Mouse (Mus musculus): Measurements from ENCODE around the gene Yars. TPM values are rescaled to one million over a fixed set of nuclear protein-coding genes. Genes with fewer than 3 reads are reported as not detected.

Yars gene
- polyA plus RNA-seq, 1 experiment from 2014 or later = 80.0 TPM

DNA sequence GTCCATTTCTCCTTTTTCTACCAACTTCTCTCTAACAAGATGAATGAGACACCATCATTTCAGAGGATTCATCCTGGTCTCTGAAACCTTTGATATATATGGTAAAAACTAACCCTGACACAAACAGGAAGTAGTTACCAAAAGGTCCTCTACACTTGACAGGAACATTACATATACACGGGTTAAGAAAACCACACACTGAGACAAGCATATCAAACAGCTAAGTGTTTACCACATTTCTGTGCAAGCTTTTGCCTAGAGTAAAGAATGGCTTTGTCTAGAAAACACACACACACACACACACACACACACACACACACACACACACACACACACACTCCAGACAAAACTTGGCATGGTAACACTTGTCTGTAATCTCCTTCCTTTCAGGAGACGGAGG is 43.2 kb upstream of the Yars start:
- 0 out of 2 replicates have a peak, but pooled peaks cover 6% of the 10 kb centered on the region for H3K36me3 ChIP-seq (ENCODE audit: control insufficient read depth, insufficient read depth, low read length)
- H3K9ac ChIP-seq (ENCODE audit: low read length) = no peak overlapping the region
- H3K4me2 ChIP-seq (ENCODE audit: low read depth, low read length) = no peak overlapping the region
- no peak for ATAC-seq (ENCODE audit: insufficient read depth, low FRiP score)
- H3K27ac ChIP-seq (ENCODE audit: low read length) = no peak overlapping the region
- no peaks in the 10 kb centered on the region for H3K27me3 ChIP-seq (ENCODE audit: control insufficient read depth, insufficient read depth, low read length)
- no peak overlapping the region for H3K4me3 ChIP-seq (replicated peaks; ENCODE audit: low read length)
- H3K9me3 ChIP-seq (replicated peaks; ENCODE audit: control insufficient read depth, low read length) = no peaks in the 10 kb centered on the region
- H3K4me1 ChIP-seq (ENCODE audit: control insufficient read depth, insufficient read depth, low read length) = peaks cover 22% of the 10 kb centered on the region
- WGBS = 26% methylated on average over 2 of the region's 2 CpGs

GRCm38 (mm10) chr4:129147552-129148103 is 41.9 kb upstream of the Yars start:
- ATAC-seq (ENCODE audit: insufficient read depth, low FRiP score) = no peak
- H3K4me2 ChIP-seq (ENCODE audit: low read depth, low read length) = 0 out of 2 replicates have a peak overlapping the region, but pooled peaks have one; percentile 5
- H3K4me1 ChIP-seq (ENCODE audit: control insufficient read depth, insufficient read depth, low read length) = peaks cover 14% of the 10 kb centered on the region; the same call in 1 of the 2 replicates
- no peaks in the 10 kb centered on the region for H3K27me3 ChIP-seq (ENCODE audit: control insufficient read depth, insufficient read depth, low read length)
- no peak overlapping the region for H3K9ac ChIP-seq (ENCODE audit: low read length)
- 66% methylated on average over 13 of the region's 13 CpGs for WGBS
- no peak overlapping the region for H3K27ac ChIP-seq (ENCODE audit: low read length)
- no peaks in the 10 kb centered on the region for H3K9me3 ChIP-seq (replicated peaks; ENCODE audit: control insufficient read depth, low read length)
- 0 out of 2 replicates have a peak, but pooled peaks cover 6% of the 10 kb centered on the region for H3K36me3 ChIP-seq (ENCODE audit: control insufficient read depth, insufficient read depth, low read length)
- H3K4me3 ChIP-seq (replicated peaks; ENCODE audit: low read length) = no peak overlapping the region

- no peak overlapping the region for H3K9ac ChIP-seq (ENCODE audit: low read length)
- WGBS = 69% methylated on average over 1 of the region's 1 CpGs
- ATAC-seq (ENCODE audit: insufficient read depth, low FRiP score) = no peak
- no peak overlapping the region for H3K27ac ChIP-seq (ENCODE audit: low read length)
- H3K9me3 ChIP-seq (replicated peaks; ENCODE audit: control insufficient read depth, low read length) = no peaks in the 10 kb centered on the region
- 0 out of 2 replicates have a peak, but pooled peaks cover 6% of the 10 kb centered on the region for H3K36me3 ChIP-seq (ENCODE audit: control insufficient read depth, insufficient read depth, low read length)
- H3K4me1 ChIP-seq (ENCODE audit: control insufficient read depth, insufficient read depth, low read length) = peaks cover 14% of the 10 kb centered on the region; the same call in 1 of the 2 replicates
- H3K27me3 ChIP-seq (ENCODE audit: control insufficient read depth, insufficient read depth, low read length) = no peaks in the 10 kb centered on the region
- no peak overlapping the region for H3K4me3 ChIP-seq (replicated peaks; ENCODE audit: low read length)
- no peak overlapping the region for H3K4me2 ChIP-seq (ENCODE audit: low read depth, low read length)
Observed at GRCm38 (mm10) chr4:129149321-129149720, 40.2 kb upstream of the Yars start.

GRCm38 (mm10) chr4:129151276-129151811 is 38.2 kb upstream of the Yars start:
- H3K4me1 ChIP-seq (ENCODE audit: control insufficient read depth, insufficient read depth, low read length) = peaks cover 3% of the 10 kb centered on the region; the same call in 1 of the 2 replicates
- no peaks in the 10 kb centered on the region for H3K27me3 ChIP-seq (ENCODE audit: control insufficient read depth, insufficient read depth, low read length)
- peak; percentile 37; the same call in 1 of the 2 replicates for ATAC-seq (ENCODE audit: insufficient read depth, low FRiP score)
- no peak overlapping the region for H3K4me3 ChIP-seq (replicated peaks; ENCODE audit: low read length)
- 54% methylated on average over 4 of the region's 4 CpGs for WGBS
- H3K9ac ChIP-seq (ENCODE audit: low read length) = no peak overlapping the region
- H3K9me3 ChIP-seq (replicated peaks; ENCODE audit: control insufficient read depth, low read length) = no peaks in the 10 kb centered on the region
- 0 out of 2 replicates have a peak, but pooled peaks cover 6% of the 10 kb centered on the region for H3K36me3 ChIP-seq (ENCODE audit: control insufficient read depth, insufficient read depth, low read length)
- no peak overlapping the region for H3K4me2 ChIP-seq (ENCODE audit: low read depth, low read length)
- H3K27ac ChIP-seq (ENCODE audit: low read length) = no peak overlapping the region

DNA sequence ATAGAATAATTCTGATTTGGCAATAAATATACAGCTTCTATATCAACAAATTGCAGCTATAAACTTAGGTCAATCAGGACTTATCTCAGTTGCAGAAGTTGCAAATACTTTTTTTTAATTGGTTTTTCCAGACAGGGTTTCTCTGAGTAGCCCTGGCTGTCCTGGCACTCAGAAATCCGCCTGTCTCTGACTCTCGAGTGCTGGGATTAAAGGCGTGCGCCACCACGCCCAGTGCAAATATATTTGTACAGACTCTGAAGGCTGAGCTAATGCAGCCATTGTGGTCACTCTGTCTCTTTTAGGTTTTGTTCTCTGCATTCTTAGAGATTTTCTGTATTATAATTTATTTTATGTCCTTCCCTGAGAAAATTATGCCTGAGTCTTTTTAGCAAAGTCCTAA is 32.0 kb upstream of the Yars start:
- Histone ChIP-seq H3K27me3 (ENCODE audit: control insufficient read depth, insufficient read depth, low read length) (no peaks in the 10 kb centered on the region), H3K9ac (ENCODE audit: low read length) (no peak overlapping the region), H3K9me3 (replicated peaks; ENCODE audit: control insufficient read depth, low read length) (no peaks in the 10 kb centered on the region), H3K27ac (ENCODE audit: low read length) (no peak overlapping the region; the same call in 1 of the 2 replicates), H3K4me1 (ENCODE audit: control insufficient read depth, insufficient read depth, low read length) (peaks cover 8% of the 10 kb centered on the region; the same call in 1 of the 2 replicates), H3K36me3 (ENCODE audit: control insufficient read depth, insufficient read depth, low read length) (no peaks in the 10 kb centered on the region), H3K4me2 (ENCODE audit: low read depth, low read length) (no peak overlapping the region), H3K4me3 (replicated peaks; ENCODE audit: low read length) (no peak overlapping the region)
- ATAC-seq (ENCODE audit: insufficient read depth, low FRiP score) = peak; percentile 66; the same call in 1 of the 2 replicates
- WGBS = 57% methylated on average over 5 of the region's 5 CpGs

GRCm38 (mm10) chr4:129158549-129158948 is 31.0 kb upstream of the Yars start:
- WGBS = 40% methylated on average over 3 of the region's 3 CpGs
- Histone ChIP-seq H3K9me3 (replicated peaks; ENCODE audit: control insufficient read depth, low read length) (no peaks in the 10 kb centered on the region), H3K27me3 (ENCODE audit: control insufficient read depth, insufficient read depth, low read length) (no peaks in the 10 kb centered on the region), H3K9ac (ENCODE audit: low read length) (no peak overlapping the region), H3K36me3 (ENCODE audit: control insufficient read depth, insufficient read depth, low read length) (no peaks in the 10 kb centered on the region), H3K27ac (ENCODE audit: low read length) (no peak overlapping the region), H3K4me3 (replicated peaks; ENCODE audit: low read length) (no peak overlapping the region), H3K4me2 (ENCODE audit: low read depth, low read length) (no peak overlapping the region), H3K4me1 (ENCODE audit: control insufficient read depth, insufficient read depth, low read length) (peaks cover 8% of the 10 kb centered on the region; the same call in 1 of the 2 replicates)
- ATAC-seq (ENCODE audit: insufficient read depth, low FRiP score) = no peak

GRCm38 (mm10) chr4:129161076-129161475 is 28.5 kb upstream of the Yars start:
- ATAC-seq (ENCODE audit: insufficient read depth, low FRiP score) = no peak
- Histone ChIP-seq H3K36me3 (ENCODE audit: control insufficient read depth, insufficient read depth, low read length) (peaks cover 7% of the 10 kb centered on the region), H3K4me1 (ENCODE audit: control insufficient read depth, insufficient read depth, low read length) (peaks cover 8% of the 10 kb centered on the region; the same call in 1 of the 2 replicates), H3K9ac (ENCODE audit: low read length) (no peak overlapping the region), H3K9me3 (replicated peaks; ENCODE audit: control insufficient read depth, low read length) (no peaks in the 10 kb centered on the region), H3K27ac (ENCODE audit: low read length) (no peak overlapping the region), H3K27me3 (ENCODE audit: control insufficient read depth, insufficient read depth, low read length) (no peaks in the 10 kb centered on the region), H3K4me2 (ENCODE audit: low read depth, low read length) (no peak overlapping the region), H3K4me3 (replicated peaks; ENCODE audit: low read length) (no peak overlapping the region)
- WGBS = 95% methylated on average over 1 of the region's 1 CpGs

DNA sequence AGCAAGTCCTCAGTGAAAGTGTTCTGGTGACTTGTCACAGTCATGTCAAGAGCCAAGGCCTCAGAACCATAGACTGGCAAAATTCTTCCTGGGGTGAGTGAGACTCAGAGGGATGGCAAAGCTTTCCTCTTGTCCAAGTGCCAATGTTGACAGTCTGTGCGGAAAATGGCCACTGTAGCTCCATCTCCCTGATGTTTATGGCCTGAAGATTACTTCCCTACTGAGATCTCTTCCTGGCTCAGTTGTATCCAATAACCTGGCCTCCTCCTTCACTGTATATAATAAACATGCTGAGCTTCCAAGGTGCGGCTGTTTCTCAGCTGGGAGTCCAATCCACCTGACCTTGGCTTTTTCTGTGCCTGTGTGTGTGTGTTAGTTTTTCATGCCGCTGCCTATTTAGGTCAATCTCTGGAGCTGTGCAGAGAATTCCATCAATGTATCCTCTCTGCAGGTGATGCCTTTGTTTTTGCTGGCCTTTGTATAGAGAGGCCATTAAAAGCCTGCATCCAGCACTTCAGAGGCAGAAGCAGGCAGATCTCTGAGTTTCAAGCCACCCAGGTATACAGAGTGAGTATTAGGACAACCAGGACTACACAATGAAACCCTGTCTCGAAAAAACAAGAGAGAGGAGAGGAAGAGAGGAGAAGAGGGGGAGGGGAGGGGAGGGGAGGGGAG is 27.8 kb upstream of the Yars start:
- no peak overlapping the region for H3K4me2 ChIP-seq (ENCODE audit: low read depth, low read length)
- no peaks in the 10 kb centered on the region for H3K27me3 ChIP-seq (ENCODE audit: control insufficient read depth, insufficient read depth, low read length)
- H3K27ac ChIP-seq (ENCODE audit: low read length) = no peak overlapping the region
- H3K9ac ChIP-seq (ENCODE audit: low read length) = no peak overlapping the region
- H3K36me3 ChIP-seq (ENCODE audit: control insufficient read depth, insufficient read depth, low read length) = peaks cover 7% of the 10 kb centered on the region
- no peaks in the 10 kb centered on the region for H3K9me3 ChIP-seq (replicated peaks; ENCODE audit: control insufficient read depth, low read length)
- no peak for ATAC-seq (ENCODE audit: insufficient read depth, low FRiP score)
- no peak overlapping the region for H3K4me3 ChIP-seq (replicated peaks; ENCODE audit: low read length)
- peaks cover 8% of the 10 kb centered on the region; the same call in 1 of the 2 replicates for H3K4me1 ChIP-seq (ENCODE audit: control insufficient read depth, insufficient read depth, low read length)
- WGBS = 86% methylated on average over 4 of the region's 4 CpGs

GRCm38 (mm10) chr4:129172529-129172928 is 17.0 kb upstream of the Yars start:
- H3K9ac ChIP-seq (ENCODE audit: low read length) = no peak overlapping the region
- H3K4me1 ChIP-seq (ENCODE audit: control insufficient read depth, insufficient read depth, low read length) = no peaks in the 10 kb centered on the region
- H3K4me2 ChIP-seq (ENCODE audit: low read depth, low read length) = no peak overlapping the region
- ATAC-seq (ENCODE audit: insufficient read depth, low FRiP score) = no peak
- H3K27ac ChIP-seq (ENCODE audit: low read length) = no peak overlapping the region
- peaks cover 18% of the 10 kb centered on the region for H3K36me3 ChIP-seq (ENCODE audit: control insufficient read depth, insufficient read depth, low read length)
- H3K9me3 ChIP-seq (replicated peaks; ENCODE audit: control insufficient read depth, low read length) = no peaks in the 10 kb centered on the region
- WGBS = 69% methylated on average over 1 of the region's 1 CpGs
- H3K27me3 ChIP-seq (ENCODE audit: control insufficient read depth, insufficient read depth, low read length) = no peaks in the 10 kb centered on the region
- no peak overlapping the region for H3K4me3 ChIP-seq (replicated peaks; ENCODE audit: low read length)

Data from stomach, embryonic 16.5 days (tissue).